Mouse (Mus musculus) embryonic fibroblast, embryonic 13.5 days (primary cell): ENCODE data around the gene Itga1.

Source experiments
- CTCF ChIP-seq: IDR thresholded peaks from 2 replicates; pipeline ENCODE4 v1.5.1; 2011; ENCODE audit warnings: mild to moderate bottlenecking, control low read depth, low read length, moderate library complexity, borderline replicate concordance; ENCODE audit not compliant: insufficient read depth
- POLR2A ChIP-seq: IDR thresholded peaks from 2 replicates; pipeline ENCODE4 v1.6.1; 2011; ENCODE audit warnings: low read depth, mild to moderate bottlenecking, control low read depth, low read length, moderate library complexity

DNA sequence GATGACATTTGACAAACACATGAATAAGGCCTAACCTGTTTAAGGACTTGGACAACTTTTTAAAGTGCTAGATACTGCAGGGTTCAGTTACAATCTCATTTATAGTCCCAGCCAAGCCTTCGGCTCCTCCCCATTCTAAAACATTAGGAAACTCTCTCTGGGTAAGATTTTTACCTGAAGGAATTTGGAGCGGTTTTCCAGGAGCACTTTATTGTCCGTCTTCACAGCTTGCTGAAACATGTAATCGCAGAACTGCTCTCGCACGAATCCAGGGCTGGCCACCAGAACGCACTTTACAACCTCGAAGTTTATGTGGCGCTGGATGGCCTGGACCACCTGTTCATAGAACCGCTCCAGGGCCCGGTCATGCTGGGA lies 12.8 kb downstream of the Itga1 start:
- TF ChIP-seq CTCF (no peak), POLR2A (no peak)
